Mouse (Mus musculus): Measurements from ENCODE around the gene 3110040M04Rik. TPM values are rescaled to one million over a fixed set of nuclear protein-coding genes. Genes with fewer than 3 reads are reported as not detected.
"Not testable (repeated sequence)": the region's sequence is repeated elsewhere in the genome, so short reads cannot be mapped to it uniquely, and the experiment has no call there.

3110040M04Rik gene
- not detected for total RNA-seq (2021)
- long read RNA-seq, experiment 1, result 0 reads
- long read RNA-seq, experiment 2, result 0 reads

DNA sequence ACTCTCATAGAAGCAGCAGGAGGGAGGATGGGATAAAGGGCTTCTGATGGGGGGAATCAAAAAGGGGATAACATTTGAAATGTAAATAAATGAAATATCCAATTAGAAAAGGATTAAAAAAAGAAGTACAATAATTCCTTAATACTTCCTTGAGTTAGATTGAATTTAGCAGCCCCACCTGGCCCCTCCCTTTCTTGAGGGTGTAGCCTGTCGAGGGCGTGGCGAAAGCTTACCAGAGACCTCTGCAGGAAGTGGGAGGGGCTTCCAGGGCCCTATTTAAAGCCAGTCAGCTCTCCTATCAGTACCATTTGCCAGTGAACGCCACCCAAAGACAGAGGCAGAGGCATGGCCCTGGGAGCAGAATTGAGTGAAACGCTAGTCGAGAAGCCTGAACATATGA lies at the start of gene 3110040M04Rik:
Gene 3110040M04Rik (plus strand): TSS at position 304 of the 400 bp plus-strand sequence.
- not testable (repeated sequence) for DNase-seq

- not testable (repeated sequence) for DNase-seq
These were observed 49.8 kb upstream of the 3110040M04Rik start for GRCm38 (mm10) chr1:151154131-151154530.

- DNase-seq, result no peak
These were observed 47.8 kb upstream of the 3110040M04Rik start for GRCm38 (mm10) chr1:151156129-151156528.

DNA sequence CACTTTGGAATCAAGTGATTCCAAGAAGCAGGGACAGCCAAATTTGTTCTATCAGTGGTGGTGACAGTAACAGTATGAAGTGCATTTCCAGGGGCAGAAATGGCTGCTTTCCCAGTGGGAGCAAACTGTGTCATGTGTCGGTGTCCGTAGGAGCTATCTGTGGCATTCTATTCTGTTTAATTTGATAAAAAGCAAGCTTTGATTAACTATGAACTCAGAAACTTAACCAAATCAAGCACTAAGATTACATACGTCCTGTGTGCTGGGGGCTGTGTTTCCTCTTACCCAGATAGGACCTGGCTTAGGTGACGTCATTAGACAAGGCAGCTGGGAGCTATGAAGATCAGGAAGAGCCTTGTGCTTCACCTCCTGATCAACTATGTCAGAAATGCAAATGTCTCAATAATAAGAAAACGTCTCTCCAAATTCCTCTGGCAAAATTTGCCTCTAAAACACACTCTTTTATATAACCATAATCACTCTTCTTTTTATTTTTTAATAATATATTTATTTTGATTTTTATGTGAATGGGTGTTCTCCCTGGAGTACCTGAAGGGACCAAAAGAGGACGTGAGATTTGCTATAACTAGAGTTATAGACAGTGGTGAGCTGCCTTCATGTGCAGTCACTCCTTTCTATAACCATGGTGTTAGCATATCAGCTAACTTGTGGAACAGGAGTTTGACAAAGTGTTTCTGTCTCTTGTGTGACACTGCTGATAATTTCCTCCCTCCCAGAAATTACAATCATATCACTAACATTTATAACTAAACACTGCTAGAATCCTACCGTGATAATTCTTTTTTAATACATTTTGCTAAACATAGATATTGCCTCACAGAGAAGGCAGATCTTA lies 46.9 kb upstream of the 3110040M04Rik start:
- no peak for DNase-seq

GRCm38 (mm10) chr1:151157963-151158856 lies 45.7 kb upstream of the 3110040M04Rik start:
- DNase-seq, result no peak

GRCm38 (mm10) chr1:151158857-151159510 lies 44.9 kb upstream of the 3110040M04Rik start:
- DNase-seq, result no peak

GRCm38 (mm10) chr1:151166031-151166430 lies 37.9 kb upstream of the 3110040M04Rik start:
- DNase-seq, result no peak

- DNase-seq, result no peak
These were observed 36.4 kb upstream of the 3110040M04Rik start for GRCm38 (mm10) chr1:151167297-151168047.

GRCm38 (mm10) chr1:151168637-151169036 lies 35.3 kb upstream of the 3110040M04Rik start:
- no peak for DNase-seq

DNA sequence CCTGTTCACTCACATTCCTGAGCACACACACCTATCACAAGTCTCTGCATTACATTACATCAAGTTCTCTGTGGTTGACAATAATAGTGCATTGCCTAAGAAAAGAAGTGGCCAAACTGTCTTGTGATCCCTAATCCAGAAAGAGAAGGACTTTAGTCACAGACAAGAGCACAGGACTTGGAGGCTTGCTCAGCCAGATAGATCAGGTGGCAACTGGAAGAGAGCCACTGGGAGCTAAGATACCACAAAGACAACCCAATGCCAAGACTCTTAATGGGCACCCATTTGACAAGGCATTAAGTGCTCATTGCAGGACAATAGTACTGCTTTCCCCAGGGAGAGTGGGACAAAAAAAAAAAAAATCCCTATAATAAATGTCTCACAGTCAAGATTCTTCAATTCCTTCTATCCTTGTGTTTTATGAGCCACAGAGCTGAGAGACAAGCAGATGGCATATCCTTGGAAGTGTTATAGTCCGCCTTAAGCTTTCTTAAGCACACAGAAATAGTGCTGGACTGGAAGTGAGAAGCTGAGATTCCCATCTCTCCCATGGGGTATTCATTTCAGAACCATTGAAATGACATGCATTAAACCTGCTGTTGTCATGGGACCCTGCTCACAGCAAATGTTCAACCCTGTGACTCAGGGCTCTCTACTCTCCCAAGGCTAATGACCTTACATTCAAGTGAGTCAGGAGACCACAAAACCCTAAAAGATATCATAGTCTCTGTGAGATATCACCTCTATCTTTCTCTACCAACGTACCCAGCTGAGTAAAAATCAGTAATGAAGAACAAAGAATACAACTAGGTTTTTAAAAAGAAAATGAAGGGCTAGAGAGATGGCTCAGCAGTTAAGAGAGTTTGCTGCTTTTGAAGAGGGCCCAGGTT lies 32.1 kb upstream of the 3110040M04Rik start:
- no peak for DNase-seq

- no peak for DNase-seq
These were observed 26.6 kb upstream of the 3110040M04Rik start for GRCm38 (mm10) chr1:151177030-151177936.

- no peak for DNase-seq
These were observed 26.0 kb upstream of the 3110040M04Rik start for GRCm38 (mm10) chr1:151177937-151178271.

DNA sequence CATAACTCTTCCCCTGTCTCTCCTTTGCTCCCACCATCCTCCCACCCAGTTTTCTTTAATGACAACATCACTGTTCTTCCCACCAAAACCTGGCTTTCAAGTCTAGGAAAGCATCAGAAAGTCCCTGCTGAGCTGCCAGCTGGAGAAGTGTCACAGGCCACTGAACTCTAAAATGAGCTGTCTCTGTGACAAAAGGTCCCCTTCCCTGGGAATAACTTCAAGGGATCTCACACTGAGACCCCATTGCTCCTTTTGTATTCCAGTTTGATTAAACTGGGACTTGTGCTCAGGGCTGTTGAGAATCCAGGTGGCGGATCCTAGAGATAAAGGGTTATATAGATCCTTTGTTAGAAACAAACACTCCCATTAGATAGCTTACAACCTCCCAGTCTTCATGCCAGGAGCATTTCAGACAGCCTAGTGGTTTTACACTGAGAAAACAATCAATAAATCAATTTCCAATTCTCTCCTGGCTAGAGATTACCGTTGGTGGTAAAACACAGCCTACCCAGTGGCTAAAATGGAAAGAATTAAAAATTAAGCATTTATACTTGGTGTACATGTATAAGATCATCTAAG lies 25.3 kb upstream of the 3110040M04Rik start:
- DNase-seq, result no peak

GRCm38 (mm10) chr1:151180167-151180566 lies 23.8 kb upstream of the 3110040M04Rik start:
- DNase-seq, result no peak

- DNase-seq, result not testable (repeated sequence)
These were observed 21.7 kb upstream of the 3110040M04Rik start, which contains the start of gene Gm47985 for GRCm38 (mm10) chr1:151182266-151182665. Gm47985 (plus strand) TSS chr1:151182537.

DNA sequence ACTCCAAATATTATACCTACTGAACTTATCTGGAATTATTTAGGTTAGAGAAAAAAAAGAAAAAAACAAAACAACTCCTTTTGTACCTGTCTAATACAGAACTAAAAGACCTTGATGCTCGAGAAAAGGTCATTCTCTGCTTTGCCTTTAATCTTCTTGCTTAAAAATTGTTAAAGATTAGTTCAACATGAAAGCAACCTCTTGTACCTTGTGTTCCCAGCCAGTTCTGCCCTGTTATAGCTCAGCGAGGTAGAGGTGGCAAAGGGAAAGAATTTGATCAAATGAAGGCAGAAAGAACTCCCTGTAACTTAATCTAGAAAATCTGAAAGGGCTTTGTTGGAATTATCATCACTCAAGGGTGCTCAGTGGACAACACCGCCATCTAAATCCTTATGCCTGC lies 17.7 kb upstream of the 3110040M04Rik start:
- not testable (repeated sequence) for DNase-seq

DNA sequence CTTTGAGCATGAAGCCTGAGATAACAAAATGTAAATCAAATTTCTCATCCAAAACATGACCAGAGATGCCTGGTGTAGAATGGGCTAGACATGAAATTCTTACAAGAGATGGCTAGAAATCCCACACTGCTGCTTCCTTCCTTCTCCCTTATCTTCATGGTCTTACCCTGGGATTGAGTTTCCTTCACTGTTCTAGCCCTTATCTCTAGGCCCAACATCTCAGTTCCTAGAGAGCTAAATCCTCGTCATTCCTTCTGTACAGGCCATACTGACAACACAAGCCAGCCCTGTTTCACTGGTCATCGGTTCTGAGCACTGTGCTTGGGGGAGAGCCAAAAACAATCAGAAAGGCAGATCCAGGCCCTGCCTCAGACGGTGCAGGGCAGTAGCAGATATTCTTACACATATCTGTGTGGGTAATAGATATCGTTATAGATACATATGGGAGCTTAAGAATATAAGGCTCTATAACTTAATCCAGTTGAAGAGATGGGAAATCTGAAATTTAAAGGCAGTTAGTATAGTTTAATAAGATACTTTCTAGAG lies 17.0 kb upstream of the 3110040M04Rik start:
- DNase-seq, result not testable (repeated sequence)

GRCm38 (mm10) chr1:151188469-151188868 lies 15.5 kb upstream of the 3110040M04Rik start:
- DNase-seq, result no peak

GRCm38 (mm10) chr1:151192075-151192474 lies 11.8 kb upstream of the 3110040M04Rik start, which contains the start of gene Gm8947:
Gm8947 (plus strand) TSS chr1:151192376.
- not testable (repeated sequence) for DNase-seq
